Mouse (Mus musculus): Measurements from ENCODE around the gene Cd69. TPM values are rescaled to one million over a fixed set of nuclear protein-coding genes. Genes with fewer than 3 reads are reported as not detected.

Cd69 gene
- polyA plus RNA-seq, 1 experiment from 2014 or later: 0.61 TPM

DNA sequence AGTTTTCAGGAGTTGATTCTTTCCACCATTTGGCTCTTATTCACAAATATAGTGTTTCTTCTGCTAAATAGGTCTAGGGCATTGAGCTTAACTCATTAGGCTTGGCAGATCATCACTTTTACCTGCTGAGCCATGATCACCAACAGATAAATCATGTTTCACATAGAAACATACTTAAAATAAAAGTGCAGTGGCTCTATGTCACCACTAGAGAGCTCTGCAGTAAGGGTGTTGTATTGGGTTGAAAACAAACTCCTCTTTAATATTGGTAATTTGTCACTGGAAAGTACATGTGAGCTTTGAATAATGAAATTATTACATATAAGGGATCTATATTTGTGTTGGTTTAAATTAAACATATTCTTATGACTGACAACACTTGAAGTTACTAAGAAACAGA, 15.2 kb downstream of the Cd69 start:
- Histone ChIP-seq H3K4me2 (ENCODE audit: low read depth, low read length) (no peak overlapping the region), H3K4me1 (ENCODE audit: control insufficient read depth, low read depth, low read length) (peaks cover 4% of the 10 kb centered on the region), H3K27ac (ENCODE audit: low read length) (no peak overlapping the region), H3K9me3 (replicated peaks; ENCODE audit: control insufficient read depth, low read length) (no peaks in the 10 kb centered on the region), H3K27me3 (ENCODE audit: control insufficient read depth, insufficient read depth, low read depth, low read length) (no peaks in the 10 kb centered on the region), H3K36me3 (ENCODE audit: control insufficient read depth, insufficient read depth) (no peaks in the 10 kb centered on the region), H3K4me3 (ENCODE audit: low read depth, low read length) (no peak overlapping the region), H3K9ac (ENCODE audit: low read depth, low read length) (no peak overlapping the region)
- ATAC-seq (ENCODE audit: low read depth): no peak

DNA sequence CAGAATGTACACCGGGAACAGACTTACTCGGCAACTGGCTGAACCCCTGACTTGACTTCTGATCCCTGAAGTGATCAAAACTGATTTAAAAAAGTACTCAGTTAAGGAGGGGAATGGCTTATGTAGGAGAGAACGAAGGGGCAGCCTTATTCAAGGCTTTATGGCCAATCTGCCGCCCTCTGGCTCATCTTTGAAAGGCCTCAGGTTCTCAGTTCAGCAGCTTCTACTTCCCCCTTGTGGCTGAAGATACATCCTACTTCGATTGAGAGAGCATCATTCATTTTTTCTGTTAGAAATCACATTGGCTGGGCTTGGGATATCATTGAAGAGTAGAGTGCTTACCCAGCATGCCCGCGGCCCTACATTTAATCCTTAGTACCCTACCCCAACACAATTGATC, 19.2 kb downstream of the Cd69 start:
- H3K9ac ChIP-seq (ENCODE audit: low read depth, low read length): no peak overlapping the region

DNA sequence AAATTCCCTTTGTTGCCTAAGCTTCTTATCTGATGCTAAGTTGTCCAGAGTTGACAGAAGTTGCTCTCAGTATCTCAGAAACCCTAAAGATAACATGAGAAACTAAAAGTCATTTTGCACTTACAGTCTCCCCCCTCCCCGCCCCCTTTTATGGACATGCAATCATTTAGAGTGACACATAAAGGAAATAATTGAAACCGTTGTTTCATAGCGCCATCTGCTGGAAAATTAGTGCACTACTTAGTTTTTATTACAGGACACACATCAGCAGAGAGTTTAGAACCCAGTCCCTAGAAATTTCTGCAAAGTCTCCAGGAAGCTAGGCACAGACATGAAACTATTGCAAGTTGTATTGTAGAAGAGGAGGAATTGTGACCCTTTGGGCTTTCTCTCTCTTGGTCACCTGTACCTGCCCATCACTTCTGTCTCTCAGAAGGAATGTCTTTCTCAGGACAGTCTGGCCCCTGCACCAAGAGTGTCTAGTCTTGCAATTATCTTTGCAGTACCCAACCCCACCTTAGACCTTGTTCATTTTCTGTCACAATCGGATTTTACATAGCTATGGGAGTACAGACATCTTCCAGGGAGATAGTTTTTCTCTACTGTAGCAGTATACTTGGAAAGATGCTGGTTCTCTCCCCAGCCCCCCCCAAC, 20.2 kb downstream of the Cd69 start:
- 10% methylated on average over 4 of the region's 4 CpGs for WGBS (ENCODE audit: insufficient replicate concordance)
- no peaks in the 10 kb centered on the region for H3K9me3 ChIP-seq (replicated peaks; ENCODE audit: control insufficient read depth, low read length)
- no peak for ATAC-seq (ENCODE audit: low read depth)

More for the DNA sequence above, 19.2 kb downstream of the Cd69 start:
- no peak for ATAC-seq (ENCODE audit: low read depth)
- H3K9me3 ChIP-seq (replicated peaks; ENCODE audit: control insufficient read depth, low read length): no peaks in the 10 kb centered on the region
- no peak overlapping the region for H3K27ac ChIP-seq (ENCODE audit: low read length)
- H3K27me3 ChIP-seq (ENCODE audit: control insufficient read depth, insufficient read depth, low read depth, low read length): no peaks in the 10 kb centered on the region
- H3K4me3 ChIP-seq (ENCODE audit: low read depth, low read length): no peak overlapping the region
- no peak overlapping the region for H3K4me2 ChIP-seq (ENCODE audit: low read depth, low read length)
- 37% methylated on average over 7 of the region's 7 CpGs for WGBS (ENCODE audit: insufficient replicate concordance)
- peaks cover 3% of the 10 kb centered on the region for H3K4me1 ChIP-seq (ENCODE audit: control insufficient read depth, low read depth, low read length)
- no peaks in the 10 kb centered on the region for H3K36me3 ChIP-seq (ENCODE audit: control insufficient read depth, insufficient read depth)

DNA sequence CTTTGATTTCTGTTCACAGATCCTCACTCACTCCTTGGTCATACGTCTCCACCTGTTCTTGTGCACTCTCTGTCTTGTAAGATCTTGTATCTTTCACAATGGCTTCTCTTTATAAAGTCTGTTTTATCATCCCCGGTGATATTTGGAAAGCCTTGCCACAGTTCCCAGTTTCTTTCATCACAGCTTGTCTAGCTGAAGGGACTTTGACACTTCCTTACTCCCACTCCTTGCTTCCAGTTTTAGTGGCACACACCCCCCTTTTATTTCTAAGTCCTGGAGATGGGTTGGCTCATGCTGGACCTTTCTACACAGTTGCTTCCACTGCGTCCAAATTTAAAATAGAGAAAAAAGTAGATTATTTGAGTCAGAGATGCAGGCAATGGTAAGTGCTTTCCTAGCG, 20.9 kb downstream of the Cd69 start:
- no peak overlapping the region for H3K27ac ChIP-seq (ENCODE audit: low read length)
- no peaks in the 10 kb centered on the region for H3K36me3 ChIP-seq (ENCODE audit: control insufficient read depth, insufficient read depth)
- no peaks in the 10 kb centered on the region for H3K9me3 ChIP-seq (replicated peaks; ENCODE audit: control insufficient read depth, low read length)
- no peak for ATAC-seq (ENCODE audit: low read depth)
- no peak overlapping the region for H3K9ac ChIP-seq (ENCODE audit: low read depth, low read length)
- H3K4me3 ChIP-seq (ENCODE audit: low read depth, low read length): no peak overlapping the region
- no peaks in the 10 kb centered on the region for H3K4me1 ChIP-seq (ENCODE audit: control insufficient read depth, low read depth, low read length)
- no peak overlapping the region for H3K4me2 ChIP-seq (ENCODE audit: low read depth, low read length)
- WGBS (ENCODE audit: insufficient replicate concordance): 57% methylated on average over 4 of the region's 4 CpGs
- H3K27me3 ChIP-seq (ENCODE audit: control insufficient read depth, insufficient read depth, low read depth, low read length): no peaks in the 10 kb centered on the region

More for the DNA sequence above, 20.2 kb downstream of the Cd69 start:
- Histone ChIP-seq H3K27ac (ENCODE audit: low read length) (no peak overlapping the region), H3K4me1 (ENCODE audit: control insufficient read depth, low read depth, low read length) (no peaks in the 10 kb centered on the region), H3K4me2 (ENCODE audit: low read depth, low read length) (no peak overlapping the region), H3K9ac (ENCODE audit: low read depth, low read length) (no peak overlapping the region), H3K36me3 (ENCODE audit: control insufficient read depth, insufficient read depth) (no peaks in the 10 kb centered on the region), H3K4me3 (ENCODE audit: low read depth, low read length) (no peak overlapping the region), H3K27me3 (ENCODE audit: control insufficient read depth, insufficient read depth, low read depth, low read length) (no peaks in the 10 kb centered on the region)

DNA sequence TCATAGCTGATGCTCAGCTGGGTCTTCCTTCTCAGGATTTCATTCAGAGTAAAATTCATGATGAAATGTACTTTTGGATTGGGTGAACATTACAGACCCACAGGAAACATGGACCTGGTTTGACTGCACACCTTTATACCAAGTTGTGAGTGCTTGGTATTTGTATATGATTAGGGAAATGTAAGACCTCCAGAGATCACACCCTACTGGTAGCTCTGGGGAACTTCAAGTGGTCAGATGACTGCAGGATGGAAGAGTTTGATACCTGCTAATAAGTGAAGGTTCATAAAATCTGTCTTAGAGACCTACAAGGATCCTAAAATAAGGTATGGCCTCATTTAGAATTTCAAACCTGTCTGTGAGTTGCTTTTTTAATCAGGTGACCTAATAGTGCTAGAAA, 27.0 kb downstream of the Cd69 start:
- no peaks in the 10 kb centered on the region for H3K27me3 ChIP-seq (ENCODE audit: control insufficient read depth, insufficient read depth, low read depth, low read length)
- no peaks in the 10 kb centered on the region for H3K4me1 ChIP-seq (ENCODE audit: control insufficient read depth, low read depth, low read length)
- no peaks in the 10 kb centered on the region for H3K9me3 ChIP-seq (replicated peaks; ENCODE audit: control insufficient read depth, low read length)
- ATAC-seq (ENCODE audit: low read depth): no peak
- no peak overlapping the region for H3K4me3 ChIP-seq (ENCODE audit: low read depth, low read length)
- no peak overlapping the region for H3K9ac ChIP-seq (ENCODE audit: low read depth, low read length)
- H3K4me2 ChIP-seq (ENCODE audit: low read depth, low read length): no peak overlapping the region
- H3K27ac ChIP-seq (ENCODE audit: low read length): no peak overlapping the region
- H3K36me3 ChIP-seq (ENCODE audit: control insufficient read depth, insufficient read depth): no peaks in the 10 kb centered on the region

DNA sequence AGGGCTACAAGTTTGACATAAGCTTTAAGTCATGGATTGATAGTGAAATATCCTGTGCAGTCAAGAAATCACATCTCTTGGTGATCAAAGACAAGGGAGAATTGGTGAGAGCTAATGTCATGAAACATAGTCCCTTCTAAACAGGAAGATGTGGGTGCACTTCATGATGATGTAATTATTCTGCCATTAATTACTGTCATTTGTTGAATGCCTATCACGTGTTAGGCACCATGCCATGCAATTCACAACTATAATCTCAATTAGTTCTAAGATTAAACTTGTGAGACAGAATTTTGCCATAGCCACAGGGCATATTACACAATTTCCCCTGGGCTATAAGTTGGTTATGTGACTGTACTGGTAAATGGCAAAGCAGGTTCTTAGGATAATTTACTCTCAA, 28.2 kb downstream of the Cd69 start:
- H3K4me2 ChIP-seq (ENCODE audit: low read depth, low read length): no peak overlapping the region
- H3K27me3 ChIP-seq (ENCODE audit: control insufficient read depth, insufficient read depth, low read depth, low read length): no peaks in the 10 kb centered on the region
- no peak overlapping the region for H3K9ac ChIP-seq (ENCODE audit: low read depth, low read length)
- H3K4me1 ChIP-seq (ENCODE audit: control insufficient read depth, low read depth, low read length): no peaks in the 10 kb centered on the region
- H3K4me3 ChIP-seq (ENCODE audit: low read depth, low read length): no peak overlapping the region
- no peaks in the 10 kb centered on the region for H3K36me3 ChIP-seq (ENCODE audit: control insufficient read depth, insufficient read depth)
- no peak overlapping the region for H3K27ac ChIP-seq (ENCODE audit: low read length)
- H3K9me3 ChIP-seq (replicated peaks; ENCODE audit: control insufficient read depth, low read length): no peaks in the 10 kb centered on the region
- WGBS (ENCODE audit: insufficient replicate concordance): 33% methylated on average over 1 of the region's 1 CpGs
- no peak for ATAC-seq (ENCODE audit: low read depth)

DNA sequence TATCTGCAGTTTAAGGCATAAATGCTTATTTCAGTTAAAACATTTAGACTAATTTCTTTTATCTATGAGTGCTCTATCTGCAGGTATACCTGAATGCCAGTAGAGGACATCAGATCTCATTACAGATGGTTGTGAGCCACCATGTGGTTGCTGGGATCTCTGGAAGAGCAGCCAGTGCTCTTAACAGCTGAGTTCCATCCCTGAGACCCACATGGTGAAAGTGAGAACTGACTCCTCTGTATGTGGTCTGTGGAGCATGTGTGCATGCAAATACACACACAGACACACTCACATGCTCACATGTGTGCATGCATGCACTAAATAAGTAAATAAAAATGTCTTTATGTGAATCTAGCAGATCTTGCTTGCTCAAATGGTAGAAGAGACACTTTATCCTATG, 29.4 kb downstream of the Cd69 start:
- ATAC-seq (ENCODE audit: low read depth): no peak
- Histone ChIP-seq H3K27ac (ENCODE audit: low read length) (no peak overlapping the region), H3K36me3 (ENCODE audit: control insufficient read depth, insufficient read depth) (no peaks in the 10 kb centered on the region), H3K4me3 (ENCODE audit: low read depth, low read length) (no peak overlapping the region), H3K4me1 (ENCODE audit: control insufficient read depth, low read depth, low read length) (no peaks in the 10 kb centered on the region), H3K27me3 (ENCODE audit: control insufficient read depth, insufficient read depth, low read depth, low read length) (no peaks in the 10 kb centered on the region), H3K4me2 (ENCODE audit: low read depth, low read length) (no peak overlapping the region), H3K9ac (ENCODE audit: low read depth, low read length) (no peak overlapping the region), H3K9me3 (replicated peaks; ENCODE audit: control insufficient read depth, low read length) (no peaks in the 10 kb centered on the region)

DNA sequence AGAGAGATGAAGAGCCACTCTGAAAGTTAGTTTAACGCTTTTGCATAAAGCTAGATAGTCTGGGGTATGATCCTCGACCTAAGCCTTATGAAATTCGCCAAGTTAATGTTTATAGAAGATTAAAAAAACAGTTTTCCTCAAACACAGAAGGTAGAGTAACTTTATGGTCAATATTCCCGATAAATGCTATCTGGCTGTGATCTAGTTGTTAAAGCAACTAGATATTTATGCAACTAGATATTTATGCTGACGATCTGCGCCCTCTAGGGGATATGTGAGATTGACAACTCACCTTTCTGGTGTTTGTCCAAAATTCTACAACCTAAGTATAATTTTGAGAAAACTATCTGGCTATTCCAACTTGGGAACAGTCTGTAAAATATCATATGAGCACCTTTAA, 33.3 kb downstream of the Cd69 start:
- Histone ChIP-seq H3K4me2 (ENCODE audit: low read depth, low read length) (no peak overlapping the region), H3K4me1 (ENCODE audit: control insufficient read depth, low read depth, low read length) (peaks cover 9% of the 10 kb centered on the region), H3K27ac (ENCODE audit: low read length) (no peak overlapping the region), H3K27me3 (ENCODE audit: control insufficient read depth, insufficient read depth, low read depth, low read length) (no peaks in the 10 kb centered on the region), H3K9ac (ENCODE audit: low read depth, low read length) (no peak overlapping the region), H3K36me3 (ENCODE audit: control insufficient read depth, insufficient read depth) (no peaks in the 10 kb centered on the region), H3K4me3 (ENCODE audit: low read depth, low read length) (no peak overlapping the region), H3K9me3 (replicated peaks; ENCODE audit: control insufficient read depth, low read length) (no peaks in the 10 kb centered on the region)
- no peak for ATAC-seq (ENCODE audit: low read depth)
- 43% methylated on average over 6 of the region's 6 CpGs for WGBS (ENCODE audit: insufficient replicate concordance)

DNA sequence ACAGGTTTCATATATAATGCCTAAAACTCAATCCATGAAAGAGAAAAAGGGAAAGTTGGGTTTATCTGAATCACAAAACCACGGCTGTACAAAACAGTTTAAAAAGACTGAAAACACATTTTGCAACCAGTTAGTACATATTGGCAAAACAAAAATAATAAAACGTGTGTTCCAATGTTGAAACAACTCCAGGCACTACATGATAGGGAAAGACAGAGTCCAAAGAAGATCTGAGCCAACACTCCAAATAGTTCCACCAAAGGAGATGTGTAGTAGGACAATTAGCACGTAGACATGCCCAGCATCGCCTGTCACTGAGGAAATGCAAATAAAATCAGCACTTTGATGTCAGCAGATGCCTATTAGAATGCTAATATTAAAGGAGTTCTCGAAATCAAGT, 33.8 kb downstream of the Cd69 start:
- Histone ChIP-seq H3K36me3 (ENCODE audit: control insufficient read depth, insufficient read depth) (no peaks in the 10 kb centered on the region), H3K4me3 (ENCODE audit: low read depth, low read length) (no peak overlapping the region), H3K9me3 (replicated peaks; ENCODE audit: control insufficient read depth, low read length) (no peaks in the 10 kb centered on the region), H3K27ac (ENCODE audit: low read length) (no peak overlapping the region), H3K9ac (ENCODE audit: low read depth, low read length) (no peak overlapping the region), H3K4me1 (ENCODE audit: control insufficient read depth, low read depth, low read length) (peaks cover 12% of the 10 kb centered on the region), H3K4me2 (ENCODE audit: low read depth, low read length) (no peak overlapping the region), H3K27me3 (ENCODE audit: control insufficient read depth, insufficient read depth, low read depth, low read length) (no peaks in the 10 kb centered on the region)
- ATAC-seq (ENCODE audit: low read depth): no peak
- 52% methylated on average over 5 of the region's 5 CpGs for WGBS (ENCODE audit: insufficient replicate concordance)
